Mouse (Mus musculus) midbrain, embryonic 12.5 days (tissue): ENCODE measurements around the gene Gdpd3. TPM values are rescaled to one million over a fixed set of nuclear protein-coding genes. Genes with fewer than 3 reads are reported as not detected.

Source experiments
- ATAC-seq: fragments of 200-750 bp; cut with Nextera tagmentation; 2 replicates; pipeline ENCODE4 v1.8.0; 2017; ENCODE audit warnings: low read depth, moderate TSS enrichment, moderate library complexity; ENCODE audit not compliant: low FRiP score
- H3K27ac ChIP-seq: fragments of 300-500 bp; sonication (generic); replicated peaks from 2 replicates; pipeline ENCODE4 v1.5.1; 2016; ENCODE audit warnings: mild to moderate bottlenecking
- H3K27me3 ChIP-seq: fragments of 300-500 bp; sonication (generic); 2 replicates; pipeline ENCODE4 v1.6.1; 2016; ENCODE audit warnings: mild to moderate bottlenecking
- H3K36me3 ChIP-seq: fragments of 300-500 bp; sonication (generic); 2 replicates; pipeline ENCODE4 v1.6.1; 2016
- H3K4me1 ChIP-seq: fragments of 300-500 bp; sonication (generic); 2 replicates; pipeline ENCODE4 v1.6.1; 2016
- H3K4me2 ChIP-seq: fragments of 300-500 bp; sonication (generic); replicated peaks from 2 replicates; pipeline ENCODE4 v1.6.1; 2016; ENCODE audit warnings: mild to moderate bottlenecking, moderate library complexity
- H3K4me3 ChIP-seq: fragments of 300-500 bp; sonication (generic); 2 replicates; pipeline ENCODE4 v1.5.1; 2016; ENCODE audit warnings: mild to moderate bottlenecking
- H3K9ac ChIP-seq: fragments of 300-500 bp; sonication (generic); replicated peaks from 2 replicates; pipeline ENCODE4 v1.6.1; 2016; ENCODE audit warnings: mild to moderate bottlenecking, moderate library complexity
- H3K9me3 ChIP-seq: fragments of 300-500 bp; sonication (generic); 2 replicates; pipeline ENCODE4 v1.6.1; 2016; ENCODE audit warnings: mild to moderate bottlenecking
- WGBS: fragments of 180-500 bp; shearing (Covaris S2); methylation state at CpG from one replicate; pipeline ENCODE4 v1.1.7; 2016; 5-methylcytosine and 5-hydroxymethylcytosine counted together
- polyA plus RNA-seq: library from polyadenylated mRNA; unstranded; fragments of >200 nt; fragmentation: Nextera tagmentation; extraction: Ambion mirVana; gene quantifications from 2 replicates; pipeline ENCODE4 v1.2.1, GENCODE M21; 2016

Gdpd3 gene
- polyA plus RNA-seq, 1 experiment from 2014 or later = 2.0 TPM

DNA sequence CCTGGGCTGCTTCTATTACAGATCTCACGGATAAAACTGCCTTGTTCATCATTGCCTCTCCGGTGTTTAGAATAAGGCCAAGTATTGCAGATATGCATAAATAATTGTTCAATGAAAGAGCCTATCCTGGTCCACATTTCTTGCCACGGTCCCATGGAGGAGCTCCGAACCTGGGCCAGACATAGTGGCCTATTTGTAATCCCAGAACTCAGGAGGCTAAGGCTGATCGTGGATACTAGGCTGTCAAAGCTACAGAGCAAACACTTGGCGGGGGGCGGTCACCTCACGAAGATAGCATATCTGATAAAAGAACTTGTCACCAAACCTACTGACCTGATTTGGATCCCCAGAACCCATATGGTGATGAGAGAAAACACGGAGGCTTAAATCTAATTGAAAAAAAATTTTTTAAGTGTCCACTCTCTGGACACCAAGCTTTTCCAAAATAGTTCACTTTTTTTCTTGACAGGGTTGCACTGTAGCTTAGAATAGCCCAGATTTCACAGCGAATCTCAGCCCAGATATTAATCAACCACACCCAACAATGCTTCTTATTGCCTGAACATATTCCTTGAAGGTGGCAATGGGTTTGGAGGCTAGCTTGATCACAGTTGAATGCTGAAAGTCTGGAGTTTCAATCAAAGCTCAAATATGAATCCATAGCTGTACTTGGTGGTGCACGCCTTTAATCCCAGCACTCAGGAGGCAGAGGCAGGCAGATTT, 26.7 kb downstream of the Gdpd3 start:
- H3K36me3 ChIP-seq = peaks cover 60% of the 10 kb centered on the region
- peak; percentile 42 for ATAC-seq
- peak overlapping the region; percentile 37; the same call in 1 of the 2 replicates for H3K9ac ChIP-seq
- no peaks in the 10 kb centered on the region for H3K9me3 ChIP-seq
- peak overlapping the region; percentile 93 for H3K4me3 ChIP-seq
- no peaks in the 10 kb centered on the region for H3K27me3 ChIP-seq
- peak overlapping the region; percentile 80 for H3K4me2 ChIP-seq
- WGBS = 30% methylated on average over 11 of the region's 11 CpGs
- peaks cover 40% of the 10 kb centered on the region for H3K4me1 ChIP-seq
- peak overlapping the region; percentile 93 for H3K27ac ChIP-seq

DNA sequence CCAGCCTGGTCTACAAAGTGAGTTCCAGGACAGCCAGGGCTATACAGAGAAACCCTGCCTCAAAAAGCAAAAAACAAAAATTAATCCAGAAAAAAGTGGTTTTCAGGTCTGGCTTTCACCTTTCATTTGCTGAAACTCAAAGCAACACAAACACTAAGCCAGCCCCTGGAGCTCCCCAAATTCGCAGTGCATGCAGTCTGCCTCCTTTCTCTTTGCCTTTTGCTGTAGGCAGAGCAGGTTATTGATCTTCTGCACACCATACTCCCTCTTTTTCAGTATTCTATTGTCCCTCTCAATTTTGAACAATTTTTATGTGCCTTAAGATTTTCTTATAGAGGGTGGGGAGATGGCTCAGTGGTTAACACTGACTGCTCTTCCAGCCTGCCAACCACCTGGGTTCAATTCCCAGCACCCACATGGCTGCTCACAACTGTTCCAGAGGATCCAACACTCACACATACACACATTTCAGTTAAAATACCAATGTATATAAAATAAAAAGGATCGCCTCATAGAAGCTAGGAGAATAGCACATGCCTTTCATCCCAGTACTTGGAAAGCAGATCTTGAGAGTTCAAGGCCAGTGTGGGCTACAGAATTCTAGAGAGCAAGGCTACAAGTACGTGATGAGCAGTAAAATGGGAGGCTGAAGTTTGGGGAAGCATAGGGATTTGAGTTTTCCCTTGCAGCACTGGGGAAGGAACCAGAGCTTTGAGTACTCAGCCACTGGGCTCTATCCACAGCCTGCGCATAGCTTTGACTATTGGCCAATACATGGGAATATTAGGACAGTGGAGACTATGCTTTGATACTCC, 27.5 kb downstream of the Gdpd3 start:
- H3K27me3 ChIP-seq = no peaks in the 10 kb centered on the region
- 75% methylated on average over 4 of the region's 4 CpGs for WGBS
- H3K36me3 ChIP-seq = peaks cover 52% of the 10 kb centered on the region
- ATAC-seq = no peak
- no peak overlapping the region for H3K4me3 ChIP-seq
- H3K4me1 ChIP-seq = peaks cover 46% of the 10 kb centered on the region
- H3K9ac ChIP-seq = no peak overlapping the region
- H3K9me3 ChIP-seq = no peaks in the 10 kb centered on the region
- H3K4me2 ChIP-seq = no peak overlapping the region
- no peak overlapping the region for H3K27ac ChIP-seq

DNA sequence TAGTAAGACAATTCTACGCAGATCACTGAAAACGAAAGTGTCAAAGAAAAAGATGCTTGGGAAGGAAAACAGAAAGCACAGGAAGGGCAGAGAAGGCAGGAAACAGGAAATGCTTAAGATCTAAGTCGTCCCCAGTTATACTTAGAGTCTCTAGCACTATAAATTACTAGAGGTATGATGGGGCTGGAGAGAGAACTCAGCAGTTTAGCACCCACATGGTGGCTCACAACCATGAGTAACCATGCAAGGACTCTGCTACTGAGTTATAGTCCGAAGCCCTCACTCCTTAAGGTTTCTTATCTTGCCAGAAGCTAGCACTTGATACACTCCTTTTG, 28.1 kb downstream of the Gdpd3 start:
- Histone ChIP-seq H3K27ac (no peak overlapping the region), H3K9ac (no peak overlapping the region), H3K9me3 (no peaks in the 10 kb centered on the region), H3K27me3 (no peaks in the 10 kb centered on the region), H3K36me3 (peaks cover 46% of the 10 kb centered on the region), H3K4me1 (peaks cover 46% of the 10 kb centered on the region), H3K4me3 (no peak overlapping the region), H3K4me2 (no peak overlapping the region)
- 79% methylated on average over 4 of the region's 4 CpGs for WGBS
- ATAC-seq = no peak

DNA sequence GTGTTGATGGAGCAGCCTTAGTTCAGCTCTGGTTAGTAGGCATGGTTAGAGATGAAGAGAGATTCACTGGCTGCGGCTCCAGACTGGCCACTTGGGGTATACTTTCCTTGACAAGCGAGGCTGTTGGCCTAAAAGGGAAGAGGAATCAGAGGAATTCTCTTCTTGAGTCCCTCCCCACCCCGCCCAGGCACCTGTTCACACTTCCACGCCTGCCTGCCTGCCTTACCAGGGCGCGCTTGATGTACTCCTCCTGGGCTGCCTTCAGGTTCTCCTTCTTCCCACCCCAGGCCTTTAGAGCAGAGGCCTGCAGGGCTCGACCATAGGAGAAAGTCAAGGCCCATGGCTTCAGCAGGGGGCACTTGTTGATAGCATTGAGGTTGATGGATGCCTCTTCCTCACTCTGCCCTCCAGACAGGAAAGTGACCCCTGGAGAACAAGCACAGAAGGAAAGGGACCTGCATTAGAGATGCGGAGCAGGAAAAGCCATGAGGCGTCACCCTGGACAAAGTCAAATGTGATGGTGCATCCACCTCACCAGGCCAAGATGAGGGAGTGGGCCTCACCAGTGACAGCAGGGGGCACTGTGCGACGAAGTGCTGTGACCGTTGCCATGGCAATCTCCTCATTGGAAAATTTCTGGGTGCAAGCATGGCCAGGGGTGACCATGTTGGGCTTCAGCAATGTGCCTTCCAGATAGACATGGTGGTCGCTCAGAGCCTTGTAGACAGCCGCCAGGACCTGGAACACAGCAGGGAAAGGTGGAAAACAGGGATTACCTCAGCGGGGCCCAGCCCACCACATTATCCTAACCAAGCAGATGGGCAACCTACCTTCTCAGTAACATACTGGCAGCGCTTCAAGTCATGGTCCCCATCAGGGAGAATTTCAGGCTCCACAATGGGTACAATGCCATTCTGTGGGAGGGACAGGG, 29.5 kb downstream of the Gdpd3 start:
- Histone ChIP-seq H3K36me3 (peaks cover 35% of the 10 kb centered on the region), H3K9me3 (no peaks in the 10 kb centered on the region), H3K27ac (0 out of 2 replicates have a peak overlapping the region, but pooled peaks have one; percentile 6), H3K9ac (0 out of 2 replicates have a peak overlapping the region, but pooled peaks have one; percentile 31), H3K4me1 (peaks cover 51% of the 10 kb centered on the region), H3K4me3 (no peak overlapping the region), H3K4me2 (no peak overlapping the region), H3K27me3 (no peaks in the 10 kb centered on the region)
- 87% methylated on average over 16 of the region's 16 CpGs for WGBS
- no peak for ATAC-seq

DNA sequence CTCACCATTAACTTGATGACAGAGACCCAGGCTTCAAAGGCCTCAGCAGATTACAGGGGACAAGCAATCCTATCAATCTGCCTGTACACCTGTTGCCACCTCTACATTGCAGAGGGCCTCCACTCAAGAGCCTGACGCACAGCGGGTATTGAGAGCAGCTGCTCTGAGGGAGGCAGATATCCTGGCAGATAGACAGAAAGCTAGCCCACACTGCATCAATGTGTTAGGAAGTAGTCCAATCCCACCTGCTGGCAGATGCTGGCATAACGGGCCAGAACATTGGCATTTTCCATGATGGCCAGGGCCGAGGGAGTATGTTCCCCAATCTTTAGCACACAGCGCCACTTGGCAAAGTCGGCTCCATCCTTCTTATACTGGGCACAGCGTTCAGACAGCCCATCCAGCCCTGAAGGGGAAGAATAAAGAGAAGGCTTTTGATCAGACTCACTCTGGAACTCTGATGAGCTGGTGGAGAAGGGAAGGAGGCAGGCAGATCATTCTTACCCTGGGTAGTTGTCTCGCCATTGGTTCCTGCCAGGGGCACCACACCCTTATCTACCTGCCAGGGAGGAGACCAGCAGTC, 30.3 kb downstream of the Gdpd3 start:
- Histone ChIP-seq H3K9me3 (no peaks in the 10 kb centered on the region), H3K27me3 (no peaks in the 10 kb centered on the region), H3K36me3 (peaks cover 35% of the 10 kb centered on the region), H3K4me2 (no peak overlapping the region), H3K27ac (0 out of 2 replicates have a peak overlapping the region, but pooled peaks have one; percentile 6), H3K4me1 (peaks cover 46% of the 10 kb centered on the region), H3K9ac (0 out of 2 replicates have a peak overlapping the region, but pooled peaks have one; percentile 31), H3K4me3 (no peak overlapping the region)
- 79% methylated on average over 8 of the region's 8 CpGs for WGBS
- ATAC-seq = no peak

DNA sequence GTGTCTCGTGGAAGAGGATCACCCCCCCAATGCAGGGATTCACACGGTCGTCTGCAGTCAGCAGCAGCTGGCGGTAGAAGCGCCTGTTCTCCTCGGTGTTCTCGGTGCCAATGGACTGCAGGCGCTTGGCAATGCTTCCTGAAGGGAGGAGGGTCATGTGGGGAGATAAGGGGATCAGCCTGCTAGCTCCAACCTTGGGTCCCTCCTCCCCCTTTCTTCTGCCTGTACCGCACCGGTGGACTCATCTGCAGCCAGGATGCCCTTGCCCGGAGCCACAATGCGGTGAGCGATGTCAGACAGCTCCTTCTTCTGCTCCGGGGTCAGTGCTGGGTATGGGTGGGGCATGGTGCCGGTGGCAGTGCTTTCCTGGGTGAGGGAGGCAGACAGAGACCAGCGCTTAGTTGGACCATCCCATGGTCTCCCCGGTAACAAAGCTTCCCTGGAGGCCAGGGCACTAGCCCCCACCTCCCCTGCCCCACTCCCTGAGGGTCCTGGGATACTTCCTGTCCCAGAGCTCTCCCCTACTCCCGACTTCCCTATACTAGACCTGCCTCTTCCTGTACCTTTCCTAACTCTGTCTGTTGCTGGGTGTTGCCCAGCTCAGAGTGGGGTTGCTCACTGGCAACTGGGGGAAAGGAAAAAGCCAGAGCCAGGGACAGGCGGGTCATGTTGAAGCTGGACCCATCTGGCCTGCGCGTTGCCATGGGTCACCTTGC, 31.4 kb downstream of the Gdpd3 start, which contains the start of gene Fam57b:
Fam57b (plus strand) TSS at position 258 of the 716 bp plus-strand sequence.
- H3K4me2 ChIP-seq = peak within 1 kb of the TSS; percentile 81
- peak within 1 kb of the TSS; percentile 67 for H3K4me3 ChIP-seq
- H3K9me3 ChIP-seq = no peaks in the 10 kb centered on the region
- H3K36me3 ChIP-seq = peaks cover 35% of the 10 kb centered on the region
- ATAC-seq = no peak
- 33% methylated on average over 21 of the region's 21 CpGs for WGBS
- H3K9ac ChIP-seq = peak within 1 kb of the TSS; percentile 79
- peaks cover 43% of the 10 kb centered on the region for H3K4me1 ChIP-seq
- peak within 1 kb of the TSS; percentile 94 for H3K27ac ChIP-seq
- H3K27me3 ChIP-seq = no peaks in the 10 kb centered on the region

DNA sequence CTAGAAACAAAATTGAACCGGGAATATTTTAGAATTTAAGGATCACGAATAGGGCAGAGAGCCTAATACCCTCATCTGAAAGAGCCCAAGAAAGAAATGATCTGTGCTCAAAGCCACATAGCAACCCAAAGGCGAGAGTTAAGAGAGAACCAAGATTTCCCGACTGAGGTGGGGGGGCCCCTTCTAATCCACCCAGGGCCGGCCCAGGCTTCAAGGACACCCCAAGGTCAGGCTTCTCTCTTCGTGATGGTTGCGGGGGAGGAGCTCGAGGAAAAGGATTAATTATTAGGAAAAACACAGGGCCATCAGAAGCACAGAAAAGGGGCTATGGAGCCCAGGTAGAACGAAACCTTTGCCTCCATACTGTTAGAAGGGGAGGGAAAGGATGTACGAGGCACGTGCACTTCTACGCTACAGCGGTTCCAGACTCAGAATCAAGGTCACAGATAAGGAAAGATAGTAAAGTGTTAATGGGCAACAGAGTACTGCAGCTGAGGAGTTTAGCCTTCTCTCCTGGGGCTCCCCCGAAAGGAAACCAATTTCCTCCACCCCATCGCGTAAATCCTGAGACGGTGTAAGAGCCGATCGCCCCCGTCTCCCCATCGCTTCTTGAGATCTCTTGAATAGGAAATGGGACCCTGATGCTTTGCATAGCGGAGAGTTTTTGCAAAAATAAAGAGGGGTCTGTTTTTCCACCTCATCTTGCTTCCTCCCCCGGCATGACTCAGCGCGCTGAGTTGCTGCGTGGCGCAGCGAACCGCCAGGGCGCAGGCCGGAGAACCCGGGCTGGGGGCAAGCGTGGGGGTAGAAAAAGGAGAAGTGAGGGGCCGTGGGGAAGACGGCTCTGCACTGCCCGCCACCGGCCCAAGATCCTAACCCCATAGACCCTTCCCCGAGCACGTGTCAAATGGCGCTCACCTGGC, 32.3 kb downstream of the Gdpd3 start:
- WGBS = under 1% methylated on average over 40 of the region's 40 CpGs
- peak overlapping the region; percentile 94 for H3K27ac ChIP-seq
- H3K9ac ChIP-seq = peak overlapping the region; percentile 79
- peak overlapping the region; percentile 81 for H3K4me2 ChIP-seq
- peaks cover 40% of the 10 kb centered on the region for H3K36me3 ChIP-seq
- H3K9me3 ChIP-seq = no peaks in the 10 kb centered on the region
- peaks cover 38% of the 10 kb centered on the region for H3K4me1 ChIP-seq
- no peaks in the 10 kb centered on the region for H3K27me3 ChIP-seq
- no peak for ATAC-seq
- H3K4me3 ChIP-seq = peak overlapping the region; percentile 67

DNA sequence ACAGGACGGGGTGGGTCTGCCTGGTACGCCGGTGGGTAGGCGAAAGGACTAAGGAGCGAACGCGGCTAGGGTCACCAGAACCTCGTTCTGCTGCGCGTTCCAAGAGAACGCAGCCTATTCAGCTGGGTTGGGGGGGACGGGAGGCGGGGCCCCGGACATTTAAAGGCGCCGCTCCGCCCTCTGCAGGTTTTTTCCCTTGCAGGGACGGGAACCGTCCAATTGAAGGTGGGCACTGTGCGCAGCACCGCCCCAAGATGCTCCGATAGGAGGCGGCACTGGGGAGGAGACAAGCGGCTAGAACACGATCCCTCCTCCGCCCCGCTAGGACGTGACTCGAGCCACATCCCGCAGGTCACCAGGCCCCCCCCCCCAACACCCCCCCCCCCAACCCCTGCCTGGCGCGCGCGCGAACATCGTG, 32.9 kb downstream of the Gdpd3 start:
- peak; percentile 96 for ATAC-seq
- Histone ChIP-seq H3K9me3 (no peaks in the 10 kb centered on the region), H3K4me3 (peak overlapping the region; percentile 67), H3K27ac (peak overlapping the region; percentile 94), H3K27me3 (no peaks in the 10 kb centered on the region), H3K36me3 (peaks cover 47% of the 10 kb centered on the region), H3K4me1 (peaks cover 38% of the 10 kb centered on the region), H3K9ac (peak overlapping the region; percentile 79), H3K4me2 (peak overlapping the region; percentile 81)
- WGBS = under 1% methylated on average over 30 of the region's 36 CpGs

DNA sequence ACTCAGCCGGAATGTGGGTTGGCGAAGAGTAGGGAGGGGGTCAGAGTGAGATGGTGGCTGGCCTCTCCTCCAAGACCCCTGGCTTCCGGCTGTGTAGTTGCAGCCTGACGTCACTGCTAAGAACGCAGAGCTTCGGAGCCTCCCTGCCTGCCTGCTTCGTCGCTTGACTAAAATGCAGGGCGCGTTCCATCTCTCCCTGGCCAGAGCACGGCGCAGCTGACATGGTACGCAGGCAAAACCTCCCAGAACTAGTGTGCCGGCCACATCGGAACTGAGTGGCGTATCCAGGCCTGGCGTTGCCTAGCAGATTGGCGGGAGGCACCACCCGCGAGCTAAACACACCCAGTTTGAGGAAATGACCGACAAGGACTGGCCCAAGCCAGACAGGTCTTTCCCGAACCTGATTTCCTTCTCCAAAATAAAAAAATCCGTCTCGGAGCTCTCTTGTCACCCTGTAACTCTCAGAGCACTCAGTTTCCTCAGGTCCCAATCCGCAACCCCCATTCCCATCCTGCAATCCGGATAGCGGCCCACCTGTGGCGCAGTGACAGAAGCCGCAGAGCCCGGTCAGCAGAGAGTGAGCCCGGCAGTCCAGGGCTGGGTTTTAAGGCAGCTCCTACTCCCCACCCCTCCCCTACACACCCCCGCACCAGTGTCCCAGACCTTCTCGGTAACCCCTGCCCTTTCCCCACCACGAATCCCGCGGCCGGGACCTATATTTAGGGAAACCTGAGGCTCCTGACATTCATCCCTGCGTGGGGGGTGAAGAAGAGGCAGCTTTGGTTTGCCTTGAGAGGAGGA, 33.5 kb downstream of the Gdpd3 start:
- WGBS = 1% methylated on average over 36 of the region's 38 CpGs
- Histone ChIP-seq H3K36me3 (peaks cover 44% of the 10 kb centered on the region), H3K4me2 (peak overlapping the region; percentile 81), H3K27ac (peak overlapping the region; percentile 94), H3K4me1 (peaks cover 38% of the 10 kb centered on the region), H3K9ac (peak overlapping the region; percentile 79), H3K27me3 (no peaks in the 10 kb centered on the region), H3K9me3 (no peaks in the 10 kb centered on the region), H3K4me3 (peak overlapping the region; percentile 67)
- ATAC-seq = peak; percentile 91
